Mouse (Mus musculus) small intestine, adult 2 months (tissue): ENCODE results near the gene Rabgap1. TPM values are rescaled to one million over a fixed set of nuclear protein-coding genes. Genes with fewer than 3 reads are reported as not detected.
"Not testable (repeated sequence)": the region's sequence is repeated elsewhere in the genome, so short reads cannot be mapped to it uniquely, and the experiment has no call there.

Source experiments
- H3K27ac ChIP-seq: fragments of 200-500 bp; 2 replicates; pipeline ENCODE4 v1.5.1; 2012; ENCODE audit warnings: low read depth, low read length, control low read depth, inconsistent platforms; ENCODE audit not compliant: insufficient read depth
- H3K27me3 ChIP-seq: fragments of 200-500 bp; 2 replicates; pipeline ENCODE4 v1.6.1; 2012; ENCODE audit warnings: mild to moderate bottlenecking, moderate library complexity, low read length, inconsistent platforms; ENCODE audit not compliant: control insufficient read depth, insufficient read depth
- H3K36me3 ChIP-seq: fragments of 200-500 bp; 2 replicates; pipeline ENCODE4 v1.6.1; 2012; ENCODE audit warnings: mild to moderate bottlenecking, low read length, control low read depth, inconsistent platforms; ENCODE audit not compliant: control insufficient read depth, insufficient read depth
- H3K4me1 ChIP-seq: fragments of 200-500 bp; 2 replicates; pipeline ENCODE4 v1.6.1; 2012; ENCODE audit warnings: low read length, inconsistent platforms, mixed read lengths; ENCODE audit not compliant: control insufficient read depth, insufficient read depth, insufficient read length
- H3K4me3 ChIP-seq: fragments of 200-500 bp; 2 replicates; pipeline ENCODE4 v1.5.1; 2012; ENCODE audit warnings: low read depth, mild to moderate bottlenecking, control low read depth, inconsistent platforms, low read length, moderate library complexity
- CTCF ChIP-seq: fragments of 200-500 bp; IDR thresholded peaks from 2 replicates; pipeline ENCODE4 v1.5.1; 2012; ENCODE audit warnings: low read depth, mild to moderate bottlenecking, control low read depth, inconsistent platforms, low read length, moderate library complexity, mixed read lengths; ENCODE audit not compliant: insufficient replicate concordance, insufficient read length; ENCODE audit errors: extremely low read depth
- POLR2A ChIP-seq: fragments of 200-500 bp; IDR thresholded peaks from 2 replicates; pipeline ENCODE4 v1.6.1; 2012; ENCODE audit warnings: low read depth, mild to moderate bottlenecking, control low read depth, inconsistent platforms, low read length, moderate library complexity
- WGBS: fragments of 180-500 bp; shearing (Covaris S2); methylation state at CpG from one replicate; pipeline ENCODE4 v1.1.7; 2018; 5-methylcytosine and 5-hydroxymethylcytosine counted together
- polyA plus RNA-seq: library from polyadenylated mRNA; depleted of rRNA; stranded (reverse); fragments of >200 nt; gene quantifications from 2 replicates; pipeline ENCODE4 v1.2.3, GENCODE M21; 2012

The Rabgap1 gene
- polyA plus RNA-seq, 1 experiment: 2.4 TPM

GRCm38 (mm10) chr2:37484165-37484564 lies 41.1 kb downstream of the Rabgap1 start:
- no peaks in the 10 kb centered on the region for H3K27me3 ChIP-seq
- 60% methylated on average over 2 of the region's 2 CpGs for WGBS
- H3K4me3 ChIP-seq: no peak overlapping the region
- peaks cover 29% of the 10 kb centered on the region for H3K36me3 ChIP-seq
- H3K27ac ChIP-seq: no peak overlapping the region
- TF ChIP-seq POLR2A: no peak
- TF ChIP-seq CTCF: no peak
- no peaks in the 10 kb centered on the region for H3K4me1 ChIP-seq

- H3K36me3 ChIP-seq: peaks cover 35% of the 10 kb centered on the region
- no peak overlapping the region for H3K27ac ChIP-seq
- no peaks in the 10 kb centered on the region for H3K27me3 ChIP-seq
- TF ChIP-seq CTCF: no peak
- TF ChIP-seq POLR2A: no peak
- no peak overlapping the region for H3K4me3 ChIP-seq
- no peaks in the 10 kb centered on the region for H3K4me1 ChIP-seq
- WGBS: 75% methylated on average over 1 of the region's 1 CpGs
These were observed 42.3 kb downstream of the Rabgap1 start for GRCm38 (mm10) chr2:37485370-37485769.

- Histone ChIP-seq H3K4me3 (no peak overlapping the region), H3K4me1 (no peaks in the 10 kb centered on the region), H3K27me3 (no peaks in the 10 kb centered on the region), H3K36me3 (peaks cover 37% of the 10 kb centered on the region), H3K27ac (no peak overlapping the region)
- TF ChIP-seq POLR2A (no peak), CTCF (no peak)
These were observed 43.3 kb downstream of the Rabgap1 start for GRCm38 (mm10) chr2:37486408-37486807.

- WGBS: 95% methylated on average over 2 of the region's 2 CpGs
- H3K4me1 ChIP-seq: no peaks in the 10 kb centered on the region
- H3K36me3 ChIP-seq: peaks cover 45% of the 10 kb centered on the region
- H3K27ac ChIP-seq: no peak overlapping the region
- no peaks in the 10 kb centered on the region for H3K27me3 ChIP-seq
- TF ChIP-seq POLR2A (no peak), CTCF (no peak)
- no peak overlapping the region for H3K4me3 ChIP-seq
These were observed 45.9 kb downstream of the Rabgap1 start for GRCm38 (mm10) chr2:37488956-37489355.

GRCm38 (mm10) chr2:37497321-37497720 lies 54.2 kb downstream of the Rabgap1 start:
- H3K4me3 ChIP-seq: no peak overlapping the region
- WGBS: 90% methylated on average over 4 of the region's 4 CpGs

GRCm38 (mm10) chr2:37505856-37506255 lies 62.8 kb downstream of the Rabgap1 start:
- WGBS: 48% methylated on average over 2 of the region's 2 CpGs
- H3K36me3 ChIP-seq: peaks cover 16% of the 10 kb centered on the region
- H3K27me3 ChIP-seq, H3K27ac ChIP-seq, H3K4me1 ChIP-seq, H3K4me3 ChIP-seq: not testable (repeated sequence)

More at GRCm38 (mm10) chr2:37497321-37497720, 54.2 kb downstream of the Rabgap1 start:
- H3K27me3 ChIP-seq: no peaks in the 10 kb centered on the region
- no peaks in the 10 kb centered on the region for H3K4me1 ChIP-seq
- TF ChIP-seq CTCF (no peak), POLR2A (no peak)
- no peak overlapping the region for H3K27ac ChIP-seq
- peaks cover 21% of the 10 kb centered on the region for H3K36me3 ChIP-seq

- peak overlapping the region; percentile 24; the same call in 1 of the 2 replicates for H3K27ac ChIP-seq
- no peaks in the 10 kb centered on the region for H3K27me3 ChIP-seq
- no peak overlapping the region for H3K4me3 ChIP-seq
- no peak for TF ChIP-seq CTCF
- TF ChIP-seq POLR2A: no peak
- 28% methylated on average over 4 of the region's 4 CpGs for WGBS
- H3K4me1 ChIP-seq: peaks cover 12% of the 10 kb centered on the region; the same call in 1 of the 2 replicates
- H3K36me3 ChIP-seq: peaks cover 8% of the 10 kb centered on the region; the same call in 1 of the 2 replicates
These were observed 68.2 kb downstream of the Rabgap1 start for GRCm38 (mm10) chr2:37511134-37511901.
